In genomic region chr5:44764911-44765310, GRCm38 (mm10) we compare ENCODE assay signal across 12 mouse cellular contexts. TPM values are rescaled to one million over a fixed set of nuclear protein-coding genes. Genes with fewer than 3 reads are reported as not detected.
DNase-seq lines count a peak whose midpoint lies in the region; ATAC-seq and TF ChIP-seq lines count a peak whose summit lies in the region.
"Had no signal": no experiment of that assay in that cellular context is flagged by ENCODE, and none has a peak within 500 bp of the region (broad histone marks: within the 10 kb centered on the region; RNA-seq: fewer than 3 reads in every experiment).

No protein-coding gene starts in this region.

- no peak overlapping the region for H3K4me2 ChIP-seq in lung, embryonic 14.5 days
- H3K4me2 ChIP-seq in stomach, postnatal 0 days (replicated peaks; ENCODE audit: low read depth): no peak overlapping the region
- H3K4me2 ChIP-seq: intestine, embryonic 15.5 days; neural tube, embryonic 15.5 days had no signal

- H3K9ac ChIP-seq in lung, embryonic 14.5 days: no peak overlapping the region
- no peak overlapping the region for H3K9ac ChIP-seq in stomach, postnatal 0 days (ENCODE audit: low read length)
- H3K9ac ChIP-seq: intestine, embryonic 15.5 days; neural tube, embryonic 15.5 days had no signal

- intact Hi-C loops in heart, postnatal 10 days (cut with DNase I): loop anchor here (10.0 kb wide), 1 partner anchor 520 kb away; no protein-coding TSS in a partner anchor

- H3K4me1 ChIP-seq in kidney, adult 2 months (ENCODE audit: control insufficient read depth, insufficient read depth, low read length): peaks cover 5% of the 10 kb centered on the region; the same call in 1 of the 2 replicates
- no peaks in the 10 kb centered on the region for H3K4me1 ChIP-seq in lung, embryonic 14.5 days (ENCODE audit: insufficient read depth)
- no peaks in the 10 kb centered on the region for H3K4me1 ChIP-seq in stomach, postnatal 0 days (replicated peaks; ENCODE audit: control insufficient read depth, insufficient read depth)
- H3K4me1 ChIP-seq in hindbrain, embryonic 10.5 days (replicated peaks): no peaks in the 10 kb centered on the region
- H3K4me1 ChIP-seq: intestine, embryonic 15.5 days; neural tube, embryonic 15.5 days had no signal

- no peak for TF ChIP-seq CTCF in kidney, adult 2 months (conservative IDR thresholded peaks at IDR 0.05; ENCODE audit: insufficient read depth, insufficient read length, low read depth, low read length)
- TF ChIP-seq CTCF in lung, embryonic 14.5 days (IDR thresholded peaks at IDR 0.05; ENCODE audit: low read depth): no peak
- no peak for TF ChIP-seq CTCF in stomach, postnatal 0 days (IDR thresholded peaks at IDR 0.05; ENCODE audit: low read depth)

- H3K4me3 ChIP-seq in kidney, adult 2 months (ENCODE audit: insufficient read depth, low read depth, low read length): no peak overlapping the region
- H3K4me3 ChIP-seq in lung, embryonic 14.5 days (ENCODE audit: low read depth, low read length): no peak overlapping the region
- H3K4me3 ChIP-seq in stomach, postnatal 0 days (ENCODE audit: low read depth, low read length): no peak overlapping the region
- H3K4me3 ChIP-seq in hindbrain, embryonic 10.5 days: no peak overlapping the region
- H3K4me3 ChIP-seq: intestine, embryonic 15.5 days; neural tube, embryonic 15.5 days had no signal

- TF ChIP-seq EP300 in stomach, postnatal 0 days (optimal IDR thresholded peaks at IDR 0.05): no peak

- no peaks in the 10 kb centered on the region for H3K9me3 ChIP-seq in lung, embryonic 14.5 days (ENCODE audit: low read depth, low read length)
- no peaks in the 10 kb centered on the region for H3K9me3 ChIP-seq in stomach, postnatal 0 days (ENCODE audit: control insufficient read depth, low read length)
- no peaks in the 10 kb centered on the region for H3K9me3 ChIP-seq in hindbrain, embryonic 10.5 days
- H3K9me3 ChIP-seq: intestine, embryonic 15.5 days; neural tube, embryonic 15.5 days had no signal

- 72% methylated on average over 7 of the region's 7 CpGs for WGBS in kidney, adult 2 months
- 75% methylated on average over 7 of the region's 7 CpGs for WGBS in lung, embryonic 14.5 days
- WGBS in stomach, postnatal 0 days: 53% methylated on average over 7 of the region's 7 CpGs
- 88% methylated on average over 7 of the region's 7 CpGs for WGBS in hindbrain, embryonic 10.5 days

- H3K27ac ChIP-seq in kidney, adult 2 months (ENCODE audit: insufficient read depth, low read depth, low read length): peak overlapping the region; percentile 39
- peak overlapping the region; percentile 66; the same call in 1 of the 2 replicates for H3K27ac ChIP-seq in lung, embryonic 14.5 days (ENCODE audit: low read depth)
- no peak overlapping the region for H3K27ac ChIP-seq in stomach, postnatal 0 days (replicated peaks)
- H3K27ac ChIP-seq in hindbrain, embryonic 10.5 days: no peak overlapping the region
- H3K27ac ChIP-seq: intestine, embryonic 15.5 days; neural tube, embryonic 15.5 days had no signal

- peak; percentile 76 for DNase-seq in kidney, adult 2 months
- no peak for DNase-seq in kidney, adult 18-20 months
- peak; percentile 25 to 37 for DNase-seq in heart, postnatal 10 days
- peak; percentile 45 for DNase-seq in lung, embryonic 14.5 days
- DNase-seq in stomach, postnatal 0 days (ENCODE audit: low spot score): peak; percentile 39
- no peak for DNase-seq in spleen, postnatal 36 days (ENCODE audit: low spot score in 2 of 2)
- DNase-seq in hindbrain, embryonic 10.5 days (ENCODE audit: low spot score): no peak
- no peak for DNase-seq in layer of hippocampus, postnatal 36 days
- DNase-seq: spleen, adult 18-20 months had no signal

- no peaks in the 10 kb centered on the region for H3K27me3 ChIP-seq in kidney, adult 2 months (replicated peaks; ENCODE audit: control insufficient read depth, insufficient read depth, low read length)
- no peaks in the 10 kb centered on the region for H3K27me3 ChIP-seq in lung, embryonic 14.5 days (ENCODE audit: insufficient read depth, low read length)
- H3K27me3 ChIP-seq in stomach, postnatal 0 days (ENCODE audit: control insufficient read depth, insufficient read depth, low read length): no peaks in the 10 kb centered on the region
- H3K27me3 ChIP-seq in hindbrain, embryonic 10.5 days (ENCODE audit: insufficient read depth, poor library complexity, severe bottlenecking): no peaks in the 10 kb centered on the region
- H3K27me3 ChIP-seq: CH12.LX; intestine, embryonic 15.5 days; neural tube, embryonic 15.5 days had no signal

- no peak for TF ChIP-seq POLR2A in kidney, adult 2 months (IDR thresholded peaks at IDR 0.05; ENCODE audit: low read depth, low read length)

- no peak for ATAC-seq in lung, embryonic 14.5 days (ENCODE audit: insufficient read depth)
- ATAC-seq in stomach, postnatal 0 days (ENCODE audit: low FRiP score, low TSS enrichment): peak; percentile 87
- ATAC-seq: intestine, embryonic 15.5 days had no signal

- H3K36me3 ChIP-seq in kidney, adult 2 months (ENCODE audit: control insufficient read depth, insufficient read depth, low read length): no peaks in the 10 kb centered on the region
- H3K36me3 ChIP-seq in lung, embryonic 14.5 days (ENCODE audit: insufficient read depth): no peaks in the 10 kb centered on the region
- H3K36me3 ChIP-seq in stomach, postnatal 0 days (ENCODE audit: control insufficient read depth, insufficient read depth, low read length): no peaks in the 10 kb centered on the region
- H3K36me3 ChIP-seq in hindbrain, embryonic 10.5 days: no peaks in the 10 kb centered on the region
- H3K36me3 ChIP-seq: intestine, embryonic 15.5 days; neural tube, embryonic 15.5 days had no signal

RNA-seq across cellular contexts. Expression of gene Ldb2, which starts 34.6 kb away (rescaled TPM):
- polyA plus RNA-seq in kidney, adult 2 months (2012; rRNA removed): 37.7 and 55.0 TPM in 2 replicates
- 10 to 100 TPM; 17.2 to 19.0 TPM for total RNA-seq in heart, postnatal 10 days (2021)
- 50.6 and 51.2 TPM in 2 replicates for polyA plus RNA-seq in lung, embryonic 14.5 days (2014; fragmentation: Nextera tagmentation; extraction: Ambion mirVana)
- polyA plus RNA-seq in stomach, postnatal 0 days (2015; fragmentation: Nextera tagmentation; extraction: Ambion mirVana): 14.4 and 15.8 TPM in 2 replicates
- polyA plus RNA-seq in hindbrain, embryonic 10.5 days (2016; fragmentation: Nextera tagmentation; extraction: Ambion mirVana): 21.8 and 24.0 TPM in 2 replicates
- total RNA-seq in layer of hippocampus, postnatal 36 days (2021): 10 to 100 TPM; 38.2 to 38.9 TPM
- total RNA-seq: CH12.LX had no signal

Comparison
In these comparisons a context has a peak if more than half of its experiments do, and no peak if none do; other contexts are left out.
1. DNase-seq: peak in kidney, adult 2 months (single experiment), heart, postnatal 10 days (2 of 2), lung, embryonic 14.5 days (single experiment) and stomach, postnatal 0 days (single experiment); none in kidney, adult 18-20 months (single experiment), spleen, postnatal 36 days (0 of 2), hindbrain, embryonic 10.5 days (single experiment) and layer of hippocampus, postnatal 36 days (0 of 2).
2. H3K27ac ChIP-seq: peak in kidney, adult 2 months (single experiment) and lung, embryonic 14.5 days (single experiment); none in stomach, postnatal 0 days (single experiment) and hindbrain, embryonic 10.5 days (single experiment).